Mouse (Mus musculus): ENCODE measurements around the gene Krtap1-5. TPM values are rescaled to one million over a fixed set of nuclear protein-coding genes. Genes with fewer than 3 reads are reported as not detected.
"Not testable (repeated sequence)": the region's sequence is repeated elsewhere in the genome, so short reads cannot be mapped to it uniquely, and the experiment has no call there.

The Krtap1-5 gene
- not detected in 2 replicates for polyA plus RNA-seq (2015; fragmentation: Nextera tagmentation; extraction: Ambion mirVana)

GRCm38 (mm10) chr11:99580636-99581035 is at the start of gene Krtap1-5:
Krtap1-5 (minus strand) TSS chr11:99581016.
- no peaks in the 10 kb centered on the region for H3K27me3 ChIP-seq
- 85% methylated on average over 6 of the region's 6 CpGs for WGBS
- no peaks in the 10 kb centered on the region for H3K4me1 ChIP-seq (replicated peaks)
- H3K4me2 ChIP-seq: no peak within 1 kb of the TSS
- no peaks in the 10 kb centered on the region for H3K36me3 ChIP-seq
- no peak for ATAC-seq (ENCODE audit: low FRiP score)
- no peak within 1 kb of the TSS for H3K4me3 ChIP-seq
- no peaks in the 10 kb centered on the region for H3K9me3 ChIP-seq
- no peak within 1 kb of the TSS for H3K9ac ChIP-seq
- no peak within 1 kb of the TSS for H3K27ac ChIP-seq

DNA sequence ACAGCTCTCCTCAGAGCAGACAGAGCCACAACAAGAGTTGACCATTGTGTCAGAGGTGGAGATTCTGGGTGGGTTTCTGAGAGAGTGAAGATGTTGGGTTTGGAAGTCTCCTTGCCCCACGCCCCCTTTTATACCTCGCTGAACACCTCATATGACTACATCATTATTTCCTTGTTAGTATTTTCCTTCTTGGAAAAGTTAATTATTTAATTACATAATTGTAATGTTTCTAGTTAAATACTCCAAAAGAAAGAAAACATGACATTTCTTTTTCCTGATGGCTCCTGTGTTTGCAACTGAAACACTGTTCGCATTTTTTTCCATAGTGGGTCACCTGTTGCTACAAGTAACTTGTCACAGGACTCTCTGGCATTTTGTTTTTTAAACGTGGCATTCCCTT is 47.3 kb upstream of the Krtap1-5 start, which contains the start of gene Krtap4-1:
TSS of gene Krtap4-1 (minus strand) at position 101 of the 400 bp plus-strand sequence.
- Histone ChIP-seq H3K4me3 (no peak within 1 kb of the TSS), H3K36me3 (no peaks in the 10 kb centered on the region), H3K27ac (no peak within 1 kb of the TSS), H3K4me2 (no peak within 1 kb of the TSS), H3K9ac (no peak within 1 kb of the TSS), H3K4me1 (replicated peaks) (no peaks in the 10 kb centered on the region), H3K27me3 (no peaks in the 10 kb centered on the region), H3K9me3 (no peaks in the 10 kb centered on the region)
- no peak for ATAC-seq (ENCODE audit: low FRiP score)
- 86% methylated on average over 4 of the region's 4 CpGs for WGBS

GRCm38 (mm10) chr11:99620335-99620734 is 39.5 kb upstream of the Krtap1-5 start, which contains the start of gene Gm11562:
Gm11562 (minus strand) TSS chr11:99620435.
- Histone ChIP-seq H3K4me3 (no peak within 1 kb of the TSS), H3K9ac (no peak within 1 kb of the TSS), H3K27me3 (no peaks in the 10 kb centered on the region), H3K4me2 (no peak within 1 kb of the TSS), H3K36me3 (no peaks in the 10 kb centered on the region), H3K4me1 (replicated peaks) (no peaks in the 10 kb centered on the region), H3K9me3 (no peaks in the 10 kb centered on the region), H3K27ac (no peak within 1 kb of the TSS)
- no peak for ATAC-seq (ENCODE audit: low FRiP score)
- 96% methylated on average over 2 of the region's 2 CpGs for WGBS

- Histone ChIP-seq H3K36me3 (no peaks in the 10 kb centered on the region), H3K27me3 (no peaks in the 10 kb centered on the region), H3K9ac (no peak within 1 kb of the TSS), H3K4me2 (no peak within 1 kb of the TSS), H3K9me3 (no peaks in the 10 kb centered on the region), H3K4me3 (no peak within 1 kb of the TSS), H3K27ac (no peak within 1 kb of the TSS), H3K4me1 (replicated peaks) (no peaks in the 10 kb centered on the region)
- no peak for ATAC-seq (ENCODE audit: low FRiP score)
- WGBS: 66% methylated on average over 3 of the region's 3 CpGs
These were observed 34.1 kb upstream of the Krtap1-5 start, which contains the start of gene Krtap2-4 for GRCm38 (mm10) chr11:99614796-99615363. Krtap2-4 (minus strand) TSS chr11:99614846.

- not testable (repeated sequence) for H3K36me3 ChIP-seq; H3K4me3 ChIP-seq; H3K9ac ChIP-seq; H3K27ac ChIP-seq; H3K9me3 ChIP-seq; H3K4me2 ChIP-seq; H3K27me3 ChIP-seq; ATAC-seq (ENCODE audit: low FRiP score); H3K4me1 ChIP-seq (replicated peaks)
- 88% methylated on average over 1 of the region's 2 CpGs for WGBS
These were observed 29.3 kb upstream of the Krtap1-5 start, which contains the start of gene Gm11937 for GRCm38 (mm10) chr11:99610089-99610488. Gm11937 (minus strand) TSS chr11:99610189.

GRCm38 (mm10) chr11:99609126-99609525 is 28.3 kb upstream of the Krtap1-5 start:
- H3K4me1 ChIP-seq (replicated peaks): no peaks in the 10 kb centered on the region

DNA sequence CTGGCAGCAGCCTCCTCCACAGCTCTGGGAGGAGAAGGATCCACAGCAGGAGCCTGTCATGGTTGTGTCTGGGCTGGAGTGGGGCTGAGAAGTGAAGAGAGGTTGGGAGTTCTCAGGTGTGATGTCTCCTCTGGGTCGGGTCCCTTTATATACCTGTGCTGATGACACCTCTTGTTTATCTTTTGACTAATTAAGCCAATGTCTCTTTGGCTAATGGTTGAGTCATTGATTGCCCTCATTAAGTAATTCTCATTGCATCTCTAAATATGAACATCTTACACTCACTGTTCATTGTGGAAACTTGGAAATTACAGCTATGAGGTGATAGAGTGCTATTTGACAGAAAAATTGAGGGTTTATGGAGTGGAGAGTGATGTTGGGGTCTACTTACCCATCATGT is 22.4 kb upstream of the Krtap1-5 start, which contains the start of gene Gm11938:
TSS of gene Gm11938 (minus strand) at position 101 of the 400 bp plus-strand sequence.
- H3K36me3 ChIP-seq; H3K27me3 ChIP-seq; H3K4me1 ChIP-seq (replicated peaks); H3K4me2 ChIP-seq; ATAC-seq (ENCODE audit: low FRiP score); H3K4me3 ChIP-seq; H3K27ac ChIP-seq; H3K9me3 ChIP-seq; H3K9ac ChIP-seq: not testable (repeated sequence)
- 83% methylated on average over 1 of the region's 1 CpGs for WGBS

More at GRCm38 (mm10) chr11:99609126-99609525, 28.3 kb upstream of the Krtap1-5 start:
- no peak overlapping the region for H3K9ac ChIP-seq
- 82% methylated on average over 1 of the region's 1 CpGs for WGBS
- no peak overlapping the region for H3K4me3 ChIP-seq
- no peak for ATAC-seq (ENCODE audit: low FRiP score)
- no peaks in the 10 kb centered on the region for H3K36me3 ChIP-seq
- no peak overlapping the region for H3K4me2 ChIP-seq
- H3K27me3 ChIP-seq: no peaks in the 10 kb centered on the region
- H3K27ac ChIP-seq: no peak overlapping the region
- no peaks in the 10 kb centered on the region for H3K9me3 ChIP-seq

DNA sequence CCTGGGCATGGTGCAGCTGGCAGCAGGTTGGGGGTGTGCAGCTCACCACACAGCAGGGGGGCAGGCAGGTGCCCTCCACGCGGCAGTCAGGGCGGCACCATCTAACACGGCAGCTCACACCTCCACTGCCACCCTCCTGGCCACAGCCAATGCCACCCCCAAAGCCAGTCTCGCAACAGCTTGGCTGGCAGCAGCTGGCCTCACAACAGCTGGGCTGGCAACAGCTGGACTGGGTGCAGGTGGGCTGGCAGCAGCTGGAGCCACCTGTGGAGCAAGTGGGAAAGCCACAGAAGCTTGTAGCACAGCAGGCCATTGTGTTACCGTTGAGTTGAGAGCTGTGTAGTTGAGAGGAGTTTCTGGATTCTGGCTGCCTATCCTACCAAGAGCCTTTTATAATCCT is 16.9 kb upstream of the Krtap1-5 start, which contains the start of gene Krtap9-3:
TSS of gene Krtap9-3 (minus strand) at position 364 of the 400 bp plus-strand sequence.
- not testable (repeated sequence) for H3K4me1 ChIP-seq (replicated peaks); H3K27ac ChIP-seq; H3K4me3 ChIP-seq; H3K9ac ChIP-seq; ATAC-seq (ENCODE audit: low FRiP score); H3K27me3 ChIP-seq; H3K9me3 ChIP-seq; H3K36me3 ChIP-seq; H3K4me2 ChIP-seq
- WGBS: 83% methylated on average over 6 of the region's 6 CpGs

GRCm38 (mm10) chr11:99590981-99591380 is 10.2 kb upstream of the Krtap1-5 start, which contains the start of gene Krtap1-3:
Krtap1-3 (minus strand) TSS chr11:99591339.
- no peaks in the 10 kb centered on the region for H3K36me3 ChIP-seq
- no peaks in the 10 kb centered on the region for H3K27me3 ChIP-seq
- H3K4me1 ChIP-seq (replicated peaks): no peaks in the 10 kb centered on the region
- no peak within 1 kb of the TSS for H3K4me3 ChIP-seq
- H3K27ac ChIP-seq: no peak within 1 kb of the TSS
- no peaks in the 10 kb centered on the region for H3K9me3 ChIP-seq
- WGBS: 89% methylated on average over 6 of the region's 6 CpGs
- ATAC-seq (ENCODE audit: low FRiP score): no peak
- H3K9ac ChIP-seq: no peak within 1 kb of the TSS
- H3K4me2 ChIP-seq: no peak within 1 kb of the TSS

GRCm38 (mm10) chr11:99585096-99585495 is 4.3 kb upstream of the Krtap1-5 start:
- Histone ChIP-seq H3K27me3 (no peaks in the 10 kb centered on the region), H3K27ac (no peak overlapping the region), H3K36me3 (no peaks in the 10 kb centered on the region), H3K4me2 (no peak overlapping the region), H3K9ac (no peak overlapping the region), H3K4me3 (no peak overlapping the region), H3K4me1 (replicated peaks) (no peaks in the 10 kb centered on the region), H3K9me3 (no peaks in the 10 kb centered on the region)
- 93% methylated on average over 7 of the region's 7 CpGs for WGBS
- no peak for ATAC-seq (ENCODE audit: low FRiP score)

- no peaks in the 10 kb centered on the region for H3K4me1 ChIP-seq (replicated peaks)
- ATAC-seq (ENCODE audit: low FRiP score): no peak
- no peaks in the 10 kb centered on the region for H3K27me3 ChIP-seq
- no peaks in the 10 kb centered on the region for H3K9me3 ChIP-seq
- no peak within 1 kb of the TSS for H3K4me2 ChIP-seq
- no peak within 1 kb of the TSS for H3K4me3 ChIP-seq
- no peak within 1 kb of the TSS for H3K27ac ChIP-seq
- H3K36me3 ChIP-seq: no peaks in the 10 kb centered on the region
- no peak within 1 kb of the TSS for H3K9ac ChIP-seq
- 83% methylated on average over 5 of the region's 5 CpGs for WGBS
These were observed 2.5 kb upstream of the Krtap1-5 start, which contains the start of gene Krtap1-4 for GRCm38 (mm10) chr11:99583245-99583704. Krtap1-4 (minus strand) TSS chr11:99583654.

DNA sequence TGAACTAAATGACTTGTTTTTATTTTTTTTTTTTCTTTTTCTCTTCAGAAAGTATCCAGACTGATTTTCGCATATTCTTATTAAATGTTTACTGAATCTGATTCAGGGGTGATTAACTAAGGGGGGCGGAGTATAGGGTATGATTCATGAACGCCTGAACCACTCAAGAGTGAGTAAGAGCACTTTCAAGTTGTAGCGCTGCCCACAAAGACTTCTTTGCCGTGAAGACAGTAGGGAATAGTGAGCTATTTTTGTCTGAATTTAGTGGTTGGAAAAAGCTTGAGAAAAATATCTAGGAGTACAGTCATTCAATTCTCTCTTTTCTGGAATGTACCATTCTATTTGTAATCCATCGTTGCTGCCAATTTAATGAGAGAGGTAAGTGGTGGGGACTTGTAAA is 748 bp upstream of the Krtap1-5 start:
- Histone ChIP-seq H3K36me3 (no peaks in the 10 kb centered on the region), H3K4me2 (no peak overlapping the region), H3K27ac (no peak overlapping the region), H3K4me3 (no peak overlapping the region), H3K9ac (no peak overlapping the region), H3K27me3 (no peaks in the 10 kb centered on the region), H3K4me1 (replicated peaks) (no peaks in the 10 kb centered on the region), H3K9me3 (no peaks in the 10 kb centered on the region)
- ATAC-seq (ENCODE audit: low FRiP score): no peak
- 89% methylated on average over 6 of the region's 6 CpGs for WGBS

- Histone ChIP-seq H3K27ac (no peak overlapping the region), H3K4me2 (no peak overlapping the region), H3K9me3 (no peaks in the 10 kb centered on the region), H3K9ac (no peak overlapping the region), H3K36me3 (no peaks in the 10 kb centered on the region), H3K4me3 (no peak overlapping the region), H3K27me3 (no peaks in the 10 kb centered on the region), H3K4me1 (replicated peaks) (no peaks in the 10 kb centered on the region)
- ATAC-seq (ENCODE audit: low FRiP score): no peak
- 95% methylated on average over 5 of the region's 5 CpGs for WGBS
These were observed 235 bp upstream of the Krtap1-5 start for GRCm38 (mm10) chr11:99581051-99581450.
